Mouse (Mus musculus) megakaryocyte, embryonic 14.5 days (primary cell): ENCODE measurements around the gene Snap29.

Experiments used
- FLI1 ChIP-seq: IDR thresholded peaks from 2 replicates; pipeline ENCODE4 v1.6.1; 2012; ENCODE audit warnings: low read length, inconsistent platforms, mixed read lengths
- GATA1 ChIP-seq: IDR thresholded peaks from 3 replicates; pipeline ENCODE4 v1.6.1; 2012; ENCODE audit warnings: mixed read lengths, low read length, inconsistent platforms, borderline replicate concordance

DNA sequence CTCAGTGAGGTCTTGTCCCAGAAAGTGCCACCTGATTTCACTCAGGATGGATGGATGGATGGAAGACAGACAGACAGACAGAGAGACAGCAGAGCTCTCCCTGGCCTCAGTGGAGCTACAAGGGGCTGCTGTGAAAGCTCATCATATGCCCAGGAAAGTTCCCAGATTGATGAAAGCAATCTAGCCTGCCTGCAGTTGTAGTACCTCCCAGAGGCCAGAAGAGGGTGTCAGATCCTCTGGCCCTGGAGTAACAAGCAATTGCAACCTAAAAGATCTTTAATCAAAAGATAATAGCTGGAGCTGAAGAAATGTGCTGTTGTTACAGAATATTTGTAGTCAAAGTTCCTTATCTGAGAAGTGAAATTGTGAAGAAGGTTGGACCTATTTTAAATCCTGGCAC is 68.3 kb downstream of the Snap29 start:
- TF ChIP-seq GATA1 (no peak), FLI1 (no peak)
